Mouse (Mus musculus) kidney, adult 18-20 months (tissue): Measurements from ENCODE around the gene Hjurp.

Experiments
- DNase-seq: peaks from one replicate; pipeline ENCODE4 v3.0.0; 2021

The Hjurp gene

GRCm38 (mm10) chr1:88277098-88277817, at the start of gene Hjurp, which contains the start of gene Trpm8:
TSS of gene Hjurp (minus strand) at chr1:88277633.
TSS of gene Trpm8 (plus strand) at chr1:88277661.
- DNase-seq, result peak; percentile 100

DNA sequence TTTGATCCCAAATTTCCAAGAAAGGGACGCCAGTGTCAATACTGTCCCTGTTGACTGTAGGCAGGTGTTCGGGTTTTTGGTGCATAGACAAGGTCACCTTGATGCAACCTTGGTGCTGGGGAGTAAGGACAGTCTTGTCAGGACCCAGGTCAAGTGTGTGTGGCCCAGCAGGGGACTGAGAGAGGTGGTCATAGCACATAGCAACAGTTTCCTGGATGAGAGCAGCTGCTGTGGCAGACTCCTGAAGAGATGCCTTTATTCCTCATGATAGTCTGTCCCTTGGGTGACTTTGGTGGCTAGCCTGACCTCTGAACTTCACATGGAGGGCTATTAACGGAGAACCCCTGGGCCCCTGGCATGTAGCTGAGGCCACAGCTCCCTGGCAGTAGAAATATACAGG, 45.7 kb upstream of the Hjurp start:
- no peak for DNase-seq

GRCm38 (mm10) chr1:88322146-88322545, 44.7 kb upstream of the Hjurp start:
- DNase-seq, result no peak

DNA sequence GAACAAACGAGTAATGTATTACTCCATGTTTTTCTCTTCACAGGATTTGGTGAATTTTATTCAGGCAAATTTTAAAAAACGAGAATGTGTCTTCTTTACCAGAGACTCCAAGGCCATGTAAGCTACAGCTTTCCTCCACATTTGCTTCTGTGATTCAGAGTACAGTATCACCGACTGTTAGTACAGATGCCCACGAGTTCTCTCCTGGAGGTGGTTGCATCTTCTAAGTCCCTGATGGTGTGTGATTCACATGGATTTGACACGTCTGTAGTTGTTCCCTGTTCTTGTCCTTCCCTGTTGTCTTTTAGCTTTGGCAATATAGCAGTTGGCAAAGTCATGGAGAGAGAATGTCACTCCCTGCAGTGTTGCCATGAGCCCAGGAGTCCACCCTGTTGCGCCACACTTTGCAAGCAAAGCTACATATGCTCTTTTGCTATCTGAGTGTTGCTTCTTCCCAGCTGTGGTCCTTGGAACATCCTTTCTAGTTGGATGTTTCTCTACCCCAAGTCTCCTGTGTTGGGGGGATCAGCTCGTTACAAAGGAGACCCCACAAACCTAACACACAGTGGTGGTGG, 43.5 kb upstream of the Hjurp start:
- no peak for DNase-seq

DNA sequence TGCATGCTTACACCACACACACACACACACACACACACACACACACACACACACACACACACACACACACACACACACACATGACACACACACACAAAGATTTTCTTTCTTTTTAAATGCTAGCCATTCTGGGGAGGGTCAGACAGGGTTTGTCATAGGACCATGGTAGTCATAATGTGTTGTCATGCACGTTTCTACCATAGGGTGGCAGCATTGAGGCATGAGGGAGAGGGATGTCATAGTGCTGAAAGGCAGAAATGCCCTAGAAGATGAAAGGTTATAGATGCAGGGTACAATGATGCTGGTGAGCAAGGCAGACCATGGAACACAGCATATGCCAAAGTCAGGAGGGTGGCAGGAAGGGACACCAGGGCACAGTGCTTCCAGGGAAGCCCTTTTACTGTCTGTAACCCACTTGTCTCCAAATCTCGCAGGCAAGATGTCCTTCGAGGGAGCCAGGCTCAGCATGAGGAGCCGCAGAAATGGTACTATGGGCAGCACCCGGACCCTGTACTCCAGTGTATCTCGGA, 41.2 kb upstream of the Hjurp start:
- peak; percentile 55 for DNase-seq

DNA sequence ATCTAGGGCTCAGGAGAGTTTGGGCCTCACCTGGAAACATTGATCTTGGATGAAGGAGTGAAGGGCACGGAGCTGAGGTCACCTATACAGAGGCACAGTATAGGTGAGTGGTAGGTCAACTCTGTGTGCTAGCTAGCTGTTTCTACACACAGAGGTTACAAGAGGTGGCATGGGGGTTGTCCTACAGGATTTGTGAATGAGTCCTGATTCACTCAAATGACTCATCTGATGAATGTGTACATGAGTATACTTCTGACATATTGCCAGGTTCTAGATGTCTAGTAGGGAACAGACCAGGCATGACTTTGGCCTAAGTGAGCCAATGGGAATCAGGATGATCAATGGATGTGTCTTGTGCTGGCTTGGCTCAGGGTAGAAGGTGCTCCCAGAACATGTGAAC, 39.8 kb upstream of the Hjurp start:
- no peak for DNase-seq

- DNase-seq, result no peak
Measured at GRCm38 (mm10) chr1:88310349-88310748, 32.9 kb upstream of the Hjurp start.

DNA sequence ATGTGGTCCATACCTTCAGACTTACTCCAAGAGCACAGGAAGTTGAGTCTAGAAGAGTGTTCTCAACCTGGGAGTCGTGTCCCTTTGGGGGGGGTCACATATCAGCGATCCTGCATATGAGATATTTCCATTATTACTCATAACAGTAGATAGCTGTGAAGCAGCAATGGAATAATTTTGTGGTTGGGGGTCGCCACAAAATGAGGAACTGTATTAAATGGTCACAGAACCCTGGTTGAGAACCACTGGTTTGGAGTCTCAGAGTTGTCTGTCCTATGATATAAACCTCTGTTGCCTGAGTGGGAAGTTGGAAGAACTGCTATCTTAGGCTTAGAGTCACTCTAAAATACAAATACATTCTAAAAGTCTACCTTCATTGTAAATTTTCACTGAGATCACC, 32.5 kb upstream of the Hjurp start:
- no peak for DNase-seq

- no peak for DNase-seq
Measured at GRCm38 (mm10) chr1:88309020-88309419, 31.6 kb upstream of the Hjurp start.

GRCm38 (mm10) chr1:88307180-88307579, 29.7 kb upstream of the Hjurp start:
- DNase-seq, result no peak

- no peak for DNase-seq
Measured at GRCm38 (mm10) chr1:88306543-88306942, 29.1 kb upstream of the Hjurp start.

GRCm38 (mm10) chr1:88305018-88305795, 27.8 kb upstream of the Hjurp start:
- DNase-seq, result no peak

GRCm38 (mm10) chr1:88304261-88304985, 27.0 kb upstream of the Hjurp start:
- no peak for DNase-seq

- DNase-seq, result no peak
Measured at GRCm38 (mm10) chr1:88303762-88304161, 26.3 kb upstream of the Hjurp start.

DNA sequence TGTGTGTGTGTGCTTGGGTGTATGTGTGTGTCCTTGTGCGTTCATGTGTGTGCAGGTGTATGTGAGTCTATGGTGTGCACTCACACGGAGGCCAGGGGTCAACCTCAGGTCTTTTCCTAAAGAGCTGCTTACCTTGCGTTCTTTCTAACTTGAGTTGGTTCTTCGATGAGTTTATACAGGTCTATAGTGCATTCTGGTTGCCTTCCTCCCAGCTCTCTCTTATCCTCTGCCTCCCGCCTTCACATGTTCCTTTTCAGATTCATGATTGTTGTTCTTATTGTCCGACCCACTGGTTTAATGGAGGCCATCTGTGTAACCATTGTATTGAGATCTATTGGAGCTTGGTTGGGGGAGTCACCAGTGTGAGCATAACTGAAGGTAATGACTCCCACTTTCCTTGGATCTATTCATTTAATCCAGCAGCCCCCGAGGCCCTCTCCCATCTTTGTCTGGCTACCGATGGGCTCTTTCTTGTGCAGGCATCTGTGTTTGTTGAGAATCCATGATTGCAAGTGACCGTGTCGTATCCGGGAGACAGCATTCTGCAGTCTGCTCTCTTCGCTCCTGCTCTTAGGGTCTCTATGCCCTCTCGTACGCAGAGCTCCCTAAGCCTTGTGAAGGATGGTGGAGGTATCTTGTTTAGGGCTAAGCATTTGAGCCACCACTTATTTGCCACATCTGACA, 24.8 kb upstream of the Hjurp start:
- DNase-seq, result no peak

DNA sequence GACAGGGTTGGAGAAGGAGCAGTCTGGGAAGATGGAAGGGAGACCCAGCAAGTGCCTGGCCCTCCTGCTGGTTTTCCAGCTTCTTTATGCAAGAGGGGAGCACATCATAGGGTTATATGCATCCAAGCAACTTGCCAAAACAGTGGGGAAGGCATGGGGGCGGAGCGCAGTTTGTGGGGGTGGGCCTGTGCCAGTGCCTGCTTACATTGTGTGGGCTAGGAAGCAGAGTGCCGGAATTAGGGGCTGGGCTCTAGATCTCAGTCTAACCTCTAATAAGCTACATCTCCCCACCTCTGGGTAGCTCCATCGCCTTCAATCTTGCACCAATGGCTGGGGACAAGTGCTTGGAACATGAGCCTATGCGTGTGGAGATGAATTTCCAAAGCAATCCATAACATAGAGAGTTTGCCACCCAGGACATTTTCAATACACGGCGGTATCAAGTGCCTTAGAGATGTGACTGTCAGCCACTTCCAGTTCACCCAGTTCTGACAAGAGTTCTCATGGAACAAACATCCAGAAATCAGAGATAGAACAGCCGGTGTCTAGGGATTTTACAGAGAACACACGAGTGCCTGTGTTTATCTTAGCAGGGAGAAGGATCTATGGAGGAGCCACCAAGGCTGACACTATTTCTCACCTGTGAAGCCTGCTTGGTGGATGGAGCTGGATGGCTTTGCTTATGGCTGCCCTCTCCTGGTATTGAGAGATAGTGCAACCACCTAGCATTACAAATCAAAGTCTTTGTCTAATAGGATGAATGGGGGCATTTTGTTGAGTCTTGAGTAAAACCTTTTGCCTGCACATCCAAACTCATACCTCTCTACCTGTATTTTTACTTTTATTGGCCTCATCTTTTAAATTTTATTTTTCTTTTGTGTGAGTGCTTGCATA, 23.9 kb upstream of the Hjurp start:
- DNase-seq, result no peak

DNA sequence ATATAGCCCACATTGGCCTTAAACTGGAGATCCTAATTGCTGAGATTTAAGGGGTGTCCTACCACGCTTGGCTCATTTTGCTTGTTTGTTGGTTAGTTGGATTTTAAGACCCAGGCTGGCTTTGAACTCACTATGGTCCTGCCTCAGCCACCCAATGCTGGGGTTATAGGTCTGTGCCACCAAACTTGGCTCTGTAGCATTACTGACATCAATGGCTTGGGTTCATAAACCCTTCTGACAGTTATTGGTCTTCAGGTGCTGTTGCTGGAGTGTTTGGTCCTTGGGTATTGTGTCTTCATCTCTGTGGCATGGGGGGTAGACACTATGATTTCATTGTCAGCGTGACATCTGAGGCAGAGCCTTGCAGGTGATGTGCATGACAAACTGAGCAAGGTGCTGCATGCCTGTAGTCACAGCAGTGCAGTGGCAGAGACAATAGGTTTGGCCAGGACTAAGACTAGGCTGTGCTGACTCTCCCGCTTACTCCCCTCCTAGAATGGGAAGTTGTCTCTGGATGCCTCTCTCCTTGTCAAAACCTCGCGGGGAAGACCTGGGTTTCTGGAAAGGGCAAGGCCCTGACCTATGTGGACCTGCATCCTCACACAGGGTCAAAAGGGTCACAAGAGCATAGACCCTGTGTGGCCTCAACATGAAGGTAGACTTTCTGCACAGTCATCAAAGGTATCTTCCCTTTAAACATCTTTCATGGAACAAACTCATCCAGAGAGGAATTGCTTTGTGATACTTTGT, 23.0 kb upstream of the Hjurp start:
- DNase-seq, result no peak

GRCm38 (mm10) chr1:88299529-88299945, 22.1 kb upstream of the Hjurp start:
- DNase-seq, result no peak

GRCm38 (mm10) chr1:88298686-88299528, 21.5 kb upstream of the Hjurp start:
- no peak for DNase-seq
